Mouse (Mus musculus) ES-E14 (cell line): ENCODE data around the gene Hist1h2bg. TPM values are rescaled to one million over a fixed set of nuclear protein-coding genes. Genes with fewer than 3 reads are reported as not detected.

ENCODE experiments used
- DNase-seq: peaks from one replicate; pipeline ENCODE4 v3.0.0-alpha.2; 2013; ENCODE audit warnings: low read depth, low spot score
- H3K27ac ChIP-seq: 2 replicates; pipeline ENCODE4 v1.5.1; 2012; ENCODE audit warnings: low read depth, mild to moderate bottlenecking, low read length, moderate library complexity, mixed read lengths; ENCODE audit not compliant: poor library complexity, insufficient read depth, severe bottlenecking
- H3K36me3 ChIP-seq: 2 replicates; pipeline ENCODE4 v1.6.1; 2012; ENCODE audit warnings: mild to moderate bottlenecking, low read length, moderate library complexity, mixed read lengths; ENCODE audit not compliant: control insufficient read depth, poor library complexity, insufficient read depth, severe bottlenecking
- H3K4me1 ChIP-seq, 2 experiments: fragments of 150-350 bp in 1 of 2; sonication (generic) in 1 of 2; 2 replicates each; pipeline ENCODE4 v1.6.1; 2012; ENCODE audit warnings: low read length in 2 of 2, mild to moderate bottlenecking in 1 of 2, mixed read lengths in 1 of 2; ENCODE audit not compliant: control insufficient read depth in 2 of 2, insufficient read depth in 2 of 2, poor library complexity in 1 of 2
- H3K4me3 ChIP-seq, 2 experiments: fragments of 150-350 bp in 1 of 2; sonication (generic) in 1 of 2; 2 replicates each; pipeline ENCODE4 v1.5.1; 2012; ENCODE audit warnings: low read length in 2 of 2, low read depth in 1 of 2, mild to moderate bottlenecking in 1 of 2, mixed read lengths in 1 of 2; ENCODE audit not compliant: insufficient read depth in 1 of 2, poor library complexity in 1 of 2, severe bottlenecking in 1 of 2
- H3K9ac ChIP-seq: 2 replicates; pipeline ENCODE4 v1.6.1; 2012; ENCODE audit warnings: low read depth, mild to moderate bottlenecking, low read length, mixed read lengths; ENCODE audit not compliant: poor library complexity, insufficient read depth, severe bottlenecking
- H3K9me3 ChIP-seq: fragments of 150-350 bp; sonication (generic); 2 replicates; pipeline ENCODE4 v1.6.1; 2012; ENCODE audit warnings: low read depth, mild to moderate bottlenecking, low read length; ENCODE audit not compliant: control insufficient read depth, insufficient read depth
- CHD2 ChIP-seq: IDR thresholded peaks from 2 replicates; pipeline ENCODE4 v1.6.1; 2014; ENCODE audit warnings: mild to moderate bottlenecking, low read depth, low read length, inconsistent platforms
- HCFC1 ChIP-seq: IDR thresholded peaks from 2 replicates; pipeline ENCODE4 v1.6.1; 2012; ENCODE audit warnings: low read length, inconsistent platforms, borderline replicate concordance; ENCODE audit not compliant: insufficient read depth
- MAFK ChIP-seq: IDR thresholded peaks from 2 replicates; pipeline ENCODE4 v1.6.1; 2014; ENCODE audit warnings: mild to moderate bottlenecking, low read depth, low read length, inconsistent platforms; ENCODE audit not compliant: insufficient read depth
- ZC3H11A ChIP-seq: IDR thresholded peaks from 2 replicates; pipeline ENCODE4 v1.6.1; 2012; ENCODE audit warnings: low read depth, mild to moderate bottlenecking, inconsistent platforms, low read length, borderline replicate concordance
- ZNF384 ChIP-seq: IDR thresholded peaks from 2 replicates; pipeline ENCODE4 v1.6.1; 2012; ENCODE audit warnings: low read depth, low read length, inconsistent platforms
- in situ Hi-C, 2 experiments: fragments of 600-800 bp; cut with MboI; formaldehyde crosslinking; loops; one replicate each; pipeline ENCODE4 v1.15.1; 2025; ENCODE audit warnings: low sequenced_read_pairs in 2 of 2, inconsistent platforms in 1 of 2; ENCODE audit not compliant: unreplicated experiment in 2 of 2
- total RNA-seq: library from RNA; depleted of rRNA; stranded (reverse); fragments of 300-350 nt; gene quantifications from 2 replicates; pipeline ENCODE4 v1.2.3, GENCODE M21; 2012

Gene Hist1h2bg
- total RNA-seq, 1 experiment: 2,074 TPM

DNA sequence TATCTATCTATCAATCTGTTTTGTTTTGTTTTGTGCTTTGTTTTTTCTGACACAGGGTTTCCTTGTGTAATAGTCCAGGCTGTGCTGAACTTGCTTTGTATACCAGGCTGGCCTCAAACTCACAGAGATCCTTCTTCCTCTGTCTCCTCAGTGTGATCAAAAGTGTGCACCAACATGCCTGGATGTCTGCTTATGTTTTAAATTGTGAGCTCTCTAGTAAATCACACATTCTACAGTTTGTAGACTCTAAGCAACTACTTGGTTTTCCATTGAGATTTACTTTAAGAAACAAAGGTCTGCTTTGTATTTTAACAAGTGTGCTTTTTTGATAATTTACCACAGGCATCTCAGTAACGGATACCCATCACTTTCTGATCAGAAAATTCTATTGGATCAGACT, 6.6 kb downstream of the Hist1h2bg start:
- Histone ChIP-seq H3K4me3 (no peak overlapping the region), H3K9me3 (no peaks in the 10 kb centered on the region), H3K27ac (no peak overlapping the region), H3K4me1 (no peaks in the 10 kb centered on the region; a peak in 1 of 4 replicates), H3K9ac (no peak overlapping the region), H3K36me3 (no peaks in the 10 kb centered on the region)
- DNase-seq: no peak
- TF ChIP-seq MAFK: no peak
- TF ChIP-seq ZNF384: no peak
- no peak for TF ChIP-seq HCFC1
- TF ChIP-seq ZC3H11A: no peak
- TF ChIP-seq CHD2: no peak
- in situ Hi-C loops: no loop called here

DNA sequence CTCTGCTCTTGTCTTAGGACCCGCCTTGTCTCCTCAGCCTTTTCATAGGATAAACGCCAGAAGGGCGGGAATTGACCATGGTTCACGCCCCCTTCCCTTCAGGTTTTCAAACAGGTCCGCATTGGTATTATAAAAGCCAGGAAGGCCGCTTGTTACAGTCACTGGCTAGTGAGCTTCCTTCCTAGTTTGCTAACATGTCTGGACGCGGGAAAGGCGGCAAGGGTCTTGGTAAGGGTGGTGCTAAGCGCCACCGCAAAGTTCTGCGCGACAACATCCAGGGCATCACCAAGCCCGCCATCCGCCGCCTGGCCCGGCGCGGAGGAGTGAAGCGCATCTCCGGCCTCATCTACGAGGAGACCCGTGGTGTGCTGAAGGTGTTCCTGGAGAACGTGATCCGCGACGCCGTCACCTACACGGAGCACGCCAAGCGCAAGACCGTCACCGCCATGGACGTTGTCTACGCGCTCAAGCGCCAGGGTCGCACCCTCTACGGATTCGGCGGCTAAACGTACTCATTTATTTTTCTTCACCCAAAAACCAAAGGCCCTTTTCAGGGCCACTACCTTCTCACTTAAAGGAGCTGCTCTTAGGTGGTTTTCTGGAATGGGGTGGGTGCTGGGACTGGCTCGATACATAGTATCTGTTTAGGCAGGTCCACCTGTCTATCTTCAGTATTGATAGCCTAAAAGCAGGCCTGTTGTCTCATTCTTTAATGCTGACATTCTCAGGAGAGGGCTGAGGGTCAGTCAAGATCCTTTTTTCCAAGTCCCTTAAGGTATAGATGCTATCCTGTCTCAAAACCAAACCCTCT, 10.4 kb downstream of the Hist1h2bg start, which contains the start of gene Hist1h4d:
TSS of gene Hist1h4d (plus strand) at position 191 of the 811 bp plus-strand sequence.
- H3K4me1 ChIP-seq: peaks cover 0 to 6% of the 10 kb centered on the region in 2 experiments; a peak in 2 of 4 replicates
- in situ Hi-C loops: no loop called here

GRCm38 (mm10) chr13:23582219-23583056, 11.2 kb downstream of the Hist1h2bg start:
- Histone ChIP-seq H3K4me1 (peaks cover 0 to 7% of the 10 kb centered on the region in 2 experiments; a peak in 2 of 4 replicates), H3K9ac (peak overlapping the region; percentile 74; the same call in 1 of the 2 replicates), H3K9me3 (no peaks in the 10 kb centered on the region), H3K36me3 (no peaks in the 10 kb centered on the region), H3K27ac (peak overlapping the region; percentile 86; the same call in 1 of the 2 replicates), H3K4me3 (peak overlapping the region; percentile 43 to 76)
- DNase-seq: no peak
- TF ChIP-seq HCFC1: no peak
- no peak for TF ChIP-seq ZC3H11A
- TF ChIP-seq CHD2: peak; percentile 59; the same call in 1 of the 2 replicates
- TF ChIP-seq ZNF384: peak; percentile 74
- in situ Hi-C loops: no loop called here

More for the DNA sequence above, 10.4 kb downstream of the Hist1h2bg start, which contains the start of gene Hist1h4d:
- Histone ChIP-seq H3K4me3 (peak within 1 kb of the TSS; percentile 43 to 76), H3K9ac (peak within 1 kb of the TSS; percentile 74), H3K9me3 (no peaks in the 10 kb centered on the region), H3K36me3 (no peaks in the 10 kb centered on the region), H3K27ac (peak within 1 kb of the TSS; percentile 86)
- peak; percentile 98 for DNase-seq
- TF ChIP-seq HCFC1 (0 out of 2 replicates have a peak, but pooled peaks have one; percentile 63), ZC3H11A (no peak)

DNA sequence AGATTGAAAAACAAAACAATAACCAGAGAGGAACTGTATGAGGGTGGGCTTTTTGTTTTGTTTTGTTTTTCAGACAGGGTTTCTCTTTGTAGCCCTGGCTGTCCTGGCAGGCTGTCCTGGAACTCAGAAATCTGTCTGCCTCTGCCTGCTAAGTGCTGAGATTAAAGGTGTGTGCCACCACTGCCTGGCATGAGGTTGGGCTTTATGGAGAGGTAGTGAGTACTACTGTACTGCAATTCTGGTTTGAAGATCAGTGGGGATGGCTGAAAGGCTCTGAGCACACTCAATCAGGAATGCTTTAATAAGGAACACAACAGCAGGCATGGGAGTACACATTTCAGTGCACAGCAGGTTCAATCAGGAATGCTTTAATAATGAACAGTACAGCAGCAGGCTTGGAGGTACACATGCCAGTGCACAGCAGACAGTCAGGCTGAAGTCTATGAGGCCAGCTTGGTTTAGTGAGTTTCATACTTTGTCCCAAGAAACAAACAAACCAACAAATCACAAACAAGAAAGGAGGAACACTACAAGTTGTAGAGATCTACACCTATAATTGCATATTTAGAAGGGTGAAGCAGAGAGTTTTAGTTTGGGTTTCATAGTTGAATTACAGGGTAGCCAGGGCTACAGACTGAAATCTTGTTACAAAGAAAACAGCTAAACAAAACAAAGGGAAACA, 12.3 kb downstream of the Hist1h2bg start:
- H3K36me3 ChIP-seq: no peaks in the 10 kb centered on the region
- no peak for DNase-seq
- no peak overlapping the region for H3K9ac ChIP-seq

More for the DNA sequence above, 12.3 kb downstream of the Hist1h2bg start:
- no peaks in the 10 kb centered on the region for H3K9me3 ChIP-seq
- H3K4me3 ChIP-seq: no peak overlapping the region
- in situ Hi-C loops: no loop called here
- TF ChIP-seq MAFK (no peak), CHD2 (no peak), ZNF384 (no peak), HCFC1 (no peak), ZC3H11A (no peak)
- H3K4me1 ChIP-seq: peaks cover 0 to 7% of the 10 kb centered on the region in 2 experiments; a peak in 2 of 4 replicates
- no peak overlapping the region; the same call in 1 of the 2 replicates for H3K27ac ChIP-seq
